Mouse (Mus musculus) limb, embryonic 12.5 days (tissue): ENCODE results near the gene Rnf43. TPM values are rescaled to one million over a fixed set of nuclear protein-coding genes. Genes with fewer than 3 reads are reported as not detected.

Experiments used
- ATAC-seq: fragments of 200-750 bp; cut with Nextera tagmentation; 2 replicates; pipeline ENCODE4 v1.8.0; 2017; ENCODE audit warnings: low read depth, moderate TSS enrichment; ENCODE audit not compliant: insufficient number of reproducible peaks, insufficient read depth, low FRiP score, low TSS enrichment
- H3K27ac ChIP-seq: fragments of 300-500 bp; sonication (generic); 2 replicates; pipeline ENCODE4 v1.5.1; 2016; ENCODE audit warnings: mild to moderate bottlenecking, moderate library complexity
- H3K27me3 ChIP-seq: fragments of 300-500 bp; sonication (generic); 2 replicates; pipeline ENCODE4 v1.6.1; 2016; ENCODE audit warnings: mild to moderate bottlenecking, moderate library complexity
- H3K36me3 ChIP-seq: fragments of 300-500 bp; sonication (generic); 2 replicates; pipeline ENCODE4 v1.6.1; 2016; ENCODE audit warnings: mild to moderate bottlenecking, moderate library complexity
- H3K4me1 ChIP-seq: fragments of 300-500 bp; sonication (generic); replicated peaks from 2 replicates; pipeline ENCODE4 v1.6.1; 2016
- H3K4me2 ChIP-seq: fragments of 300-500 bp; sonication (generic); 2 replicates; pipeline ENCODE4 v1.6.1; 2016; ENCODE audit warnings: mild to moderate bottlenecking, moderate library complexity
- H3K4me3 ChIP-seq: fragments of 300-500 bp; sonication (generic); replicated peaks from 2 replicates; pipeline ENCODE4 v1.5.1; 2016; ENCODE audit warnings: mild to moderate bottlenecking
- H3K9ac ChIP-seq: fragments of 300-500 bp; sonication (generic); replicated peaks from 2 replicates; pipeline ENCODE4 v1.6.1; 2016; ENCODE audit warnings: mild to moderate bottlenecking, moderate library complexity
- H3K9me3 ChIP-seq: fragments of 300-500 bp; sonication (generic); 2 replicates; pipeline ENCODE4 v1.6.1; 2016; ENCODE audit warnings: mild to moderate bottlenecking, moderate library complexity
- WGBS: fragments of 180-500 bp; shearing (Covaris S2); methylation state at CpG from one replicate; pipeline ENCODE4 v1.1.7; 2016; 5-methylcytosine and 5-hydroxymethylcytosine counted together
- polyA plus RNA-seq: library from polyadenylated mRNA; unstranded; fragments of >200 nt; fragmentation: Nextera tagmentation; extraction: Ambion mirVana; gene quantifications from 2 replicates; pipeline ENCODE4 v1.2.1, GENCODE M21; 2016

The Rnf43 gene
- polyA plus RNA-seq, 1 experiment from 2014 or later, result 2.8 TPM

GRCm38 (mm10) chr11:87690054-87690740, 27.7 kb downstream of the Rnf43 start:
- no peak overlapping the region for H3K9ac ChIP-seq
- no peak for ATAC-seq

GRCm38 (mm10) chr11:87697131-87697682, 34.7 kb downstream of the Rnf43 start:
- no peak overlapping the region for H3K27ac ChIP-seq
- no peak overlapping the region for H3K4me2 ChIP-seq
- peaks cover 5% of the 10 kb centered on the region; the same call in 1 of the 2 replicates for H3K27me3 ChIP-seq
- H3K9me3 ChIP-seq, result no peaks in the 10 kb centered on the region
- no peak for ATAC-seq
- no peaks in the 10 kb centered on the region for H3K36me3 ChIP-seq
- no peaks in the 10 kb centered on the region for H3K4me1 ChIP-seq
- H3K4me3 ChIP-seq, result no peak overlapping the region
- 60% methylated on average over 14 of the region's 14 CpGs for WGBS
- no peak overlapping the region for H3K9ac ChIP-seq

More at GRCm38 (mm10) chr11:87690054-87690740, 27.7 kb downstream of the Rnf43 start:
- 61% methylated on average over 16 of the region's 16 CpGs for WGBS
- H3K4me1 ChIP-seq, result peaks cover 23% of the 10 kb centered on the region
- H3K36me3 ChIP-seq, result no peaks in the 10 kb centered on the region
- H3K9me3 ChIP-seq, result no peaks in the 10 kb centered on the region
- peaks cover 7% of the 10 kb centered on the region; the same call in 1 of the 2 replicates for H3K27me3 ChIP-seq
- H3K27ac ChIP-seq, result no peak overlapping the region
- H3K4me3 ChIP-seq, result no peak overlapping the region
- H3K4me2 ChIP-seq, result peak overlapping the region; percentile 31

- 89% methylated on average over 4 of the region's 4 CpGs for WGBS
- Histone ChIP-seq H3K4me1 (no peaks in the 10 kb centered on the region), H3K27ac (no peak overlapping the region), H3K4me2 (no peak overlapping the region), H3K27me3 (peaks cover 5% of the 10 kb centered on the region; the same call in 1 of the 2 replicates), H3K9me3 (no peaks in the 10 kb centered on the region), H3K9ac (no peak overlapping the region), H3K4me3 (no peak overlapping the region), H3K36me3 (no peaks in the 10 kb centered on the region)
- no peak for ATAC-seq
These were observed 35.6 kb downstream of the Rnf43 start for GRCm38 (mm10) chr11:87698126-87698525.

- no peak overlapping the region for H3K4me2 ChIP-seq
- no peak overlapping the region for H3K27ac ChIP-seq
- no peaks in the 10 kb centered on the region for H3K4me1 ChIP-seq
- no peak overlapping the region for H3K4me3 ChIP-seq
- ATAC-seq, result no peak
- peaks cover 5% of the 10 kb centered on the region; the same call in 1 of the 2 replicates for H3K27me3 ChIP-seq
- no peaks in the 10 kb centered on the region for H3K36me3 ChIP-seq
- WGBS, result 83% methylated on average over 6 of the region's 6 CpGs
- no peak overlapping the region for H3K9ac ChIP-seq
- H3K9me3 ChIP-seq, result no peaks in the 10 kb centered on the region
These were observed 38.6 kb downstream of the Rnf43 start for GRCm38 (mm10) chr11:87701108-87701507.

GRCm38 (mm10) chr11:87701877-87702620, 39.5 kb downstream of the Rnf43 start:
- ATAC-seq, result no peak
- Histone ChIP-seq H3K36me3 (no peaks in the 10 kb centered on the region), H3K4me3 (no peak overlapping the region), H3K4me1 (no peaks in the 10 kb centered on the region), H3K9ac (no peak overlapping the region), H3K9me3 (no peaks in the 10 kb centered on the region), H3K27me3 (no peaks in the 10 kb centered on the region), H3K27ac (no peak overlapping the region), H3K4me2 (no peak overlapping the region)
- WGBS, result 78% methylated on average over 14 of the region's 14 CpGs

- Histone ChIP-seq H3K27me3 (0 out of 2 replicates have a peak, but pooled peaks cover 5% of the 10 kb centered on the region), H3K4me2 (no peak overlapping the region), H3K36me3 (no peaks in the 10 kb centered on the region), H3K27ac (no peak overlapping the region), H3K9ac (no peak overlapping the region), H3K4me1 (no peaks in the 10 kb centered on the region), H3K4me3 (no peak overlapping the region), H3K9me3 (no peaks in the 10 kb centered on the region)
- ATAC-seq, result no peak
- WGBS, result 84% methylated on average over 5 of the region's 5 CpGs
These were observed 41.1 kb downstream of the Rnf43 start for GRCm38 (mm10) chr11:87703654-87704053.

GRCm38 (mm10) chr11:87704289-87704688, 41.8 kb downstream of the Rnf43 start:
- Histone ChIP-seq H3K27ac (no peak overlapping the region), H3K9ac (no peak overlapping the region), H3K4me2 (no peak overlapping the region), H3K4me3 (no peak overlapping the region), H3K27me3 (0 out of 2 replicates have a peak, but pooled peaks cover 5% of the 10 kb centered on the region), H3K4me1 (no peaks in the 10 kb centered on the region), H3K36me3 (no peaks in the 10 kb centered on the region), H3K9me3 (no peaks in the 10 kb centered on the region)
- WGBS, result 84% methylated on average over 9 of the region's 9 CpGs
- no peak for ATAC-seq

GRCm38 (mm10) chr11:87707570-87707969, 45.0 kb downstream of the Rnf43 start:
- Histone ChIP-seq H3K9me3 (no peaks in the 10 kb centered on the region), H3K27ac (no peak overlapping the region), H3K4me3 (no peak overlapping the region), H3K4me2 (no peak overlapping the region), H3K27me3 (0 out of 2 replicates have a peak, but pooled peaks cover 11% of the 10 kb centered on the region), H3K36me3 (no peaks in the 10 kb centered on the region), H3K4me1 (peaks cover 20% of the 10 kb centered on the region), H3K9ac (no peak overlapping the region)
- no peak for ATAC-seq
- 65% methylated on average over 8 of the region's 8 CpGs for WGBS

- no peak for ATAC-seq
- H3K27me3 ChIP-seq, result 0 out of 2 replicates have a peak, but pooled peaks cover 11% of the 10 kb centered on the region
- peak overlapping the region; percentile 59; the same call in 1 of the 2 replicates for H3K4me2 ChIP-seq
- WGBS, result 79% methylated on average over 5 of the region's 5 CpGs
- H3K9ac ChIP-seq, result no peak overlapping the region
- H3K4me1 ChIP-seq, result peaks cover 20% of the 10 kb centered on the region
- H3K36me3 ChIP-seq, result no peaks in the 10 kb centered on the region
- H3K4me3 ChIP-seq, result no peak overlapping the region
- H3K9me3 ChIP-seq, result no peaks in the 10 kb centered on the region
- H3K27ac ChIP-seq, result no peak overlapping the region
These were observed 46.5 kb downstream of the Rnf43 start for GRCm38 (mm10) chr11:87708979-87709378.

- H3K27ac ChIP-seq, result peak overlapping the region; percentile 35; the same call in 1 of the 2 replicates
- WGBS, result 4% methylated on average over 21 of the region's 21 CpGs
- no peaks in the 10 kb centered on the region for H3K9me3 ChIP-seq
- peak; percentile 75; the same call in 1 of the 2 replicates for ATAC-seq
- H3K9ac ChIP-seq, result peak overlapping the region; percentile 35; the same call in 1 of the 2 replicates
- H3K27me3 ChIP-seq, result 0 out of 2 replicates have a peak, but pooled peaks cover 11% of the 10 kb centered on the region
- peaks cover 20% of the 10 kb centered on the region for H3K4me1 ChIP-seq
- H3K4me3 ChIP-seq, result peak overlapping the region; percentile 31
- no peaks in the 10 kb centered on the region for H3K36me3 ChIP-seq
- peak overlapping the region; percentile 59 for H3K4me2 ChIP-seq
These were observed 47.2 kb downstream of the Rnf43 start for GRCm38 (mm10) chr11:87709513-87710261.
